In the genomic region with DNA sequence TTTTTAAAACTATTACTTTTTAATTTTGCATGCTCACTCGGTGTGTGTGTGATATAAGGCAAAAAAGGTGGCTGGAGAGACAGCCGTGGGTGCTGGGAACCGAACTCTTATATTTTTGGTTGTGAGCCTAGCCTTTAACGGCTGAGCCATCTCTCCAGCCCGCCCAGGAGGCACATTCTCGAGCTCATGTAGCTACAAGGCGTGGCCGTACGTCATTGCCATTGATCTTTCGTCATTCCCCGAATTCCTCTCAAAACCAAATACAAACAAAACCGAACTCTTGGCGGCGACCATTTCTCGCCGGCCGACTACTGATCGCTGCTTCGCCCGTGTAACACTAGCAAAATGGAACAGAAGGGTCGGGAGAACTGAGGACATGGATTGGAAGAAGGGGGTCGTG, we compare ENCODE assay signal across 7 mouse cellular contexts. TPM values are rescaled to one million over a fixed set of nuclear protein-coding genes. Genes with fewer than 3 reads are reported as not detected.
DNase-seq lines count a peak whose midpoint lies in the region; ATAC-seq and TF ChIP-seq lines count a peak whose summit lies in the region.
"Not testable (repeated sequence)": the region's sequence is repeated elsewhere in the genome, so short reads cannot be mapped to it uniquely, and the experiment has no call there.

No protein-coding gene starts in this region.

- peak overlapping the region; percentile 79 for H3K27ac ChIP-seq in embryonic facial prominence, embryonic 10.5 days (replicated peaks)
- peak overlapping the region; percentile 87 for H3K27ac ChIP-seq in intestine, postnatal 0 days (ENCODE audit: low read depth, low read length)
- H3K27ac ChIP-seq in midbrain, embryonic 11.5 days (ENCODE audit: low read depth, low read length) = peak overlapping the region; percentile 4; the same call in 1 of the 2 replicates

- peak overlapping the region; percentile 66 for H3K4me3 ChIP-seq in embryonic facial prominence, embryonic 10.5 days
- peak overlapping the region; percentile 64 for H3K4me3 ChIP-seq in intestine, postnatal 0 days (ENCODE audit: low read depth, low read length)
- peak overlapping the region; percentile 44 for H3K4me3 ChIP-seq in midbrain, embryonic 11.5 days (ENCODE audit: low read depth, low read length)

- not testable (repeated sequence) for H3K36me3 ChIP-seq in embryonic facial prominence, embryonic 10.5 days (replicated peaks); intestine, postnatal 0 days (ENCODE audit: control insufficient read depth, insufficient read depth); midbrain, embryonic 11.5 days (ENCODE audit: control insufficient read depth, insufficient read depth, low read length)

- intact Hi-C loops in left cerebral cortex, postnatal 4 days (cut with DNase I) = loop anchor here (2.0 kb wide), 1 partner anchor 39 kb away; no protein-coding TSS in a partner anchor

- ATAC-seq in granulocyte monocyte progenitor cell, adult 5-6 weeks (replicated peaks; ENCODE audit: poor library complexity, severe bottlenecking) = peak; percentile 49
- peak; percentile 16 for ATAC-seq in intestine, postnatal 0 days
- peak; percentile 50 for ATAC-seq in midbrain, embryonic 11.5 days (ENCODE audit: low FRiP score)

- peaks cover 17% of the 10 kb centered on the region for H3K4me1 ChIP-seq in embryonic facial prominence, embryonic 10.5 days
- not testable (repeated sequence) for H3K4me1 ChIP-seq in intestine, postnatal 0 days (replicated peaks; ENCODE audit: control insufficient read depth, insufficient read depth, low read length); midbrain, embryonic 11.5 days (ENCODE audit: control insufficient read depth, insufficient read depth, low read length)

- under 1% methylated on average over 22 of the region's 22 CpGs for WGBS in embryonic facial prominence, embryonic 10.5 days
- WGBS in intestine, postnatal 0 days = under 1% methylated on average over 22 of the region's 22 CpGs
- WGBS in midbrain, embryonic 11.5 days = 0% methylated on average over 22 of the region's 22 CpGs

- peak overlapping the region; percentile 66 for H3K4me2 ChIP-seq in intestine, postnatal 0 days (replicated peaks; ENCODE audit: low read depth)
- peak overlapping the region; percentile 35 for H3K4me2 ChIP-seq in midbrain, embryonic 11.5 days

- H3K9ac ChIP-seq in intestine, postnatal 0 days (ENCODE audit: low read depth, low read length) = peak overlapping the region; percentile 77
- H3K9ac ChIP-seq in midbrain, embryonic 11.5 days (ENCODE audit: low read length) = peak overlapping the region; percentile 62

- not testable (repeated sequence) for H3K27me3 ChIP-seq in embryonic facial prominence, embryonic 10.5 days (replicated peaks; ENCODE audit: low read depth, poor library complexity, severe bottlenecking); intestine, postnatal 0 days (replicated peaks; ENCODE audit: control insufficient read depth, insufficient read depth, low read length); midbrain, embryonic 11.5 days (ENCODE audit: control insufficient read depth, insufficient read depth, low read length)

- peak; percentile 94 for DNase-seq in adrenal gland, postnatal 14 days
- peak; percentile 88 for DNase-seq in embryonic facial prominence, embryonic 10.5 days (ENCODE audit: low spot score)
- peak; percentile 90 for DNase-seq in left cerebral cortex, postnatal 4 days
- DNase-seq in midbrain, embryonic 11.5 days (ENCODE audit: low spot score, missing footprints) = peak; percentile 100
- peak; percentile 95 for DNase-seq in right cerebral cortex, postnatal 4 days

- H3K9me3 ChIP-seq in embryonic facial prominence, embryonic 10.5 days; intestine, postnatal 0 days (ENCODE audit: control insufficient read depth); midbrain, embryonic 11.5 days (ENCODE audit: control insufficient read depth, low read length): not testable (repeated sequence)

- TF ChIP-seq CTCF in intestine, postnatal 0 days (IDR thresholded peaks at IDR 0.05; ENCODE audit: low read depth) = not testable (repeated sequence)

RNA-seq across cellular contexts. Expression of gene Klrb1c, which starts 29.0 kb away (rescaled TPM):
- total RNA-seq in adrenal gland, postnatal 14 days (2021) = 0.30 and 0.68 TPM in 2 replicates
- polyA plus RNA-seq in embryonic facial prominence, embryonic 10.5 days (2016; fragmentation: Nextera tagmentation; extraction: Ambion mirVana) = not detected in 2 replicates
- total RNA-seq in granulocyte monocyte progenitor cell, adult 5-6 weeks (2014; fragmentation: Nextera tagmentation) = not detected in 2 replicates
- total RNA-seq in granulocyte monocyte progenitor cell, adult 5-6 weeks (2017) = 0.34 and 1.0 TPM in 2 replicates
- 0.21 and 0.27 TPM in 2 replicates for polyA plus RNA-seq in intestine, postnatal 0 days (2015; fragmentation: Nextera tagmentation; extraction: Ambion mirVana)
- not detected for total RNA-seq in left cerebral cortex, postnatal 4 days (2021)
- 0.08 TPM in 1 of 2 replicates, not detected in the other for polyA plus RNA-seq in midbrain, embryonic 11.5 days (2014; fragmentation: Nextera tagmentation; extraction: Ambion mirVana)

RNA-seq across cellular contexts. Expression of gene Klrb1, which starts 37.2 kb away (rescaled TPM):
- total RNA-seq in adrenal gland, postnatal 14 days (2021) = not detected in 2 replicates
- not detected in 2 replicates for polyA plus RNA-seq in embryonic facial prominence, embryonic 10.5 days (2016; fragmentation: Nextera tagmentation; extraction: Ambion mirVana)
- total RNA-seq in granulocyte monocyte progenitor cell, adult 5-6 weeks (2014; fragmentation: Nextera tagmentation) = not detected in 2 replicates
- not detected in 2 replicates for total RNA-seq in granulocyte monocyte progenitor cell, adult 5-6 weeks (2017)
- 0.13 and 0.29 TPM in 2 replicates for polyA plus RNA-seq in intestine, postnatal 0 days (2015; fragmentation: Nextera tagmentation; extraction: Ambion mirVana)
- total RNA-seq in left cerebral cortex, postnatal 4 days (2021) = 1 to 10 TPM; 3.9 to 5.0 TPM
- not detected in 2 replicates for polyA plus RNA-seq in midbrain, embryonic 11.5 days (2014; fragmentation: Nextera tagmentation; extraction: Ambion mirVana)

Comparison
In these comparisons a context has a peak if more than half of its experiments do, and no peak if none do; other contexts are left out.
1. Peak in every context shown above with its lines: DNase-seq, ATAC-seq, H3K4me3 ChIP-seq and H3K27ac ChIP-seq.
2. H3K27ac ChIP-seq: peak in every context shown above with its lines; median percentile 87 in intestine, postnatal 0 days; 79 in embryonic facial prominence, embryonic 10.5 days; 4 in midbrain, embryonic 11.5 days.